Mouse (Mus musculus): ENCODE measurements around the gene Nfia. TPM values are rescaled to one million over a fixed set of nuclear protein-coding genes. Genes with fewer than 3 reads are reported as not detected.

The Nfia gene
- 10 to 100 TPM; 55.9 to 77.3 (median 71.0) TPM for total RNA-seq (2022)

DNA sequence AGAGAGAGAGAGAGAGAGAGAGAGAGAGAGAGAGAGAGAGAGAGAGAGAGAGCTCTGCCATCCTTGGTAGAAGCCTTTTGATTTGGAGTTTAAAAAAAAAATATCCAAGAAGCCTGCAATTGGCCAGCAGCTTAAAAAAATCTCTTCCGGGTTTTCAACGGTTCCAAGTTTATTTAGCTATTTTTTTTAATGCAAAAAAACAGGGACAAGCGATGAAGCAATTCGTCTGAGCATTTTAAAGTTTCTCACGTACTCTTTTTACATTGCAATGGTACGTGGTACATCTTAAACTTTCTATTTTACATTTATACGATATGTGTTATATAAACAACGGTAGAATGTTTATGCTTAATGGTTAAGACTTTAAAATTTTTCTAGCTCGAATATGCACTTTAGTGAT, at the start of gene Nfia:
TSS of gene Nfia (plus strand) at position 94 of the 400 bp plus-strand sequence.
- DNase-seq (ENCODE audit: low spot score in 2 of 2), result no peak

DNA sequence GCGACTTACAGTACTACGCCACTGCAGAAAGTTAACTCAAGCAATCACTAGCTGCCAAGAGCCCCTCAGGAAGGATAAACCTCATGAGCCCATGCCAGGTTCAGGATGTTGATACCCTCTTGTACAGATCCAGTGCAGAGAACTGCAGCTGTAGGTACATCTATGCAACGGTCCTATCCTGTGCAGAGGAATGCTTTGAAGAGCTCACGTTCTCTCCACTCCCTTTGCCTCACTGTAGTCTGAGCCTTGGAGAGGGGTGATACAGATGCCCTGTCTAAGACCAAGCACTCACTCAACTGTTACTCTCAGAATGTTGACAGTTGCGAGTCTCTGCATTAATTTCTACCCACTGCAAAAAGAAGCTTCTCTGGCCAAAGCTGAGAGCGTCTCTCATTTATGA, 49.2 kb upstream of the Nfia start:
- DNase-seq (ENCODE audit: low spot score in 2 of 2), result no peak

DNA sequence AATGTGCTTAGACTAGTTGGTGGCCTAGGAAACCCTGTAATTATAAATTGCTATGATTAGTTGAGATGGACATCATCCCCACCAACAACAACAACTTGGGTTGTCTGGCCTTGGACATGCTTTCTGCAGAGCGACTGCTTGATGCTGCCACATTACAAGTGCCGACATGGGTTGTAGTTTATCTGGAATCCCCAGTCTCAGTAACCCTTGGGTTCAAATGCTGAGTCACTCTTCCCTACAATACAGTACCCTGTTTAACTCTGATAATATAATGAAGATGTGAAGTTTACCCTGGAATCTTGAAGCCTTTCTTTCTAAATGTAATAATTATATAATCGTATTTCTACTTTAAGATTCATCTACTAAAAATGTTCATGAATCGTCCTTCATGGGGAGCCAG, 44.0 kb upstream of the Nfia start:
- DNase-seq (ENCODE audit: low spot score in 2 of 2), result no peak

GRCm38 (mm10) chr4:97729999-97730398, 42.5 kb upstream of the Nfia start:
- no peak for DNase-seq (ENCODE audit: low spot score in 2 of 2)

DNA sequence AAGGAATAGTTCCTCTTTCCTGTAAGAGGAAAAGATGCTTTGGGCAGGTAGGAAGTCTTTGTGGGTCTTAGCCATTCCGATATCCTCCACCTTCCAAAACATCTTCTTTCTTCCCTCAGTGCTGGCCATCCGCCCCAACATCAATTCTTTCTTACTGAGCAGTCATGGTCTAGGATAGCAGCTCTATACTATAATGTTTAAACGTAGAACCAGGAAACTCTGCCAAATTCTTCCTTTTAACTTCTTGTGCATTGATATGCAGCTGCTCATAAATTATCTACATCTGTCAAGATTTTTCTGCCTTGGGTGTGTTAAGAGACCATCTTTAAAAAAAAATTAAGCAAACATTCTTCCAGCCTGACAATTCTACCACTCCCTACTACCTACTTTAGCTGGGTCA, 42.1 kb upstream of the Nfia start:
- DNase-seq (ENCODE audit: low spot score in 2 of 2), result no peak

DNA sequence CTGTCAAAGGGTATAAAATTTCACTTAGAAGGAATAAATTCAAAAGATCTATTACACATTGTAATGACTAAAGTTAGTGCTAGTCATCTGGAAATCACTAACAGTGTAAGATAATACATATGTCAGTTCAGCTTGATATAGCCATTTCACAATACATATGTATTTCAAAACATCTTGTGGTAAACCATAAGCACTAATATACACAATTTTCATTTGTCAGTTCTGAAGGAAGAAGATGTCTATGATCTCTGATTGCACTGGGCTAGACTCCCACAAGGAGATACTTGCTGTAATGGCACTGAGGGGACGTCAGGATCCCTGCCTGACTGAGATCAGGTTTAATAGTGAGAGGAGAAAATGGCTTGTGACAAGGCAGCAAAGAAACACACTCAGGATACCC, 39.1 kb upstream of the Nfia start:
- DNase-seq (ENCODE audit: low spot score in 2 of 2), result no peak

- no peak for DNase-seq (ENCODE audit: low spot score in 2 of 2)
Observed at GRCm38 (mm10) chr4:97743932-97744331, 28.6 kb upstream of the Nfia start.

GRCm38 (mm10) chr4:97745296-97746105, 27.0 kb upstream of the Nfia start:
- peak; percentile 46 to 63 for DNase-seq (ENCODE audit: low spot score in 2 of 2)

GRCm38 (mm10) chr4:97746106-97746900, 26.2 kb upstream of the Nfia start:
- DNase-seq (ENCODE audit: low spot score in 2 of 2), result no peak

GRCm38 (mm10) chr4:97750401-97750800, 22.1 kb upstream of the Nfia start:
- no peak for DNase-seq (ENCODE audit: low spot score in 2 of 2)

- DNase-seq (ENCODE audit: low spot score in 2 of 2), result peak; percentile 73 to 76
Observed at GRCm38 (mm10) chr4:97751030-97751482, 21.5 kb upstream of the Nfia start.

GRCm38 (mm10) chr4:97751483-97752251, 20.9 kb upstream of the Nfia start:
- no peak for DNase-seq (ENCODE audit: low spot score in 2 of 2)

GRCm38 (mm10) chr4:97752276-97753010, 20.1 kb upstream of the Nfia start:
- DNase-seq (ENCODE audit: low spot score in 2 of 2), result no peak

DNA sequence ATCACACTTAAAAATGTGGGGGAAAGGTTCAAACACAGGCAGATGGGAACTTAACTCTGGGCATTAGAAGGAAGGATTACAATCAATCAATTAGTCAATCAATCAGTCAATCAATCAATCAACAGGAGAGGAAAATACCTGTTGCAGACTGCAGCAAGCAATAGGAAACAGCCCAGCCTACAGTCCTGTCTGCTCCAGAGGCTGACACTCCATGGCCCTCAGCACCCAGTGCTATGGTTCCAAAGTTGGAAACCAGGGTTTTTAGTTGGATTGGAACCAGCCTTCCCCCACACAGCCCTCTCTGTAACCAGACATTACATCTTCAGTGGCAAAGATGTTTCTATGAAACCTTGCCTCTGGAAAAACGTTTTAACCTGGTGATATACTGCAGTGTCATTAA, 19.0 kb upstream of the Nfia start:
- DNase-seq (ENCODE audit: low spot score in 2 of 2), result no peak

DNA sequence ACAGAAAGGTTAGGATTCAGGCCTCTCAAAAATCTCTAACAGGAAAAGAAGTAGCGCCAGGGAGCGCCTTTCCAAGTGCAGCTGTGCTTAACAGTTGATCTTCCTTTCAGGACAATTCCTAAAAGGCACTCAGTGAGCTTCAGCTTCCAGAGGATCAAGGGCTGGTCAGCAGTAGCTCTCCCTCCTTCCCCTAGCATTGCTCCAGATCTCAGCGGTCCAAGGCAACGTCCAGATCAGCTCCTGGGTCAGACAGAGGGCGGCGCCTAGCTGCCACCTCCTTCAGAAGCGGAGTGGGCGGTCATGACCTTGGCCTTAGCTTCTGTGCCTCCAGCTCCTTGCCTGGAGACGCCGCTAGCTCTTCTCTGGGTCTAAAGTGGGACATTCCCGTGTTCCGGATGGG, 18.3 kb upstream of the Nfia start:
- no peak for DNase-seq (ENCODE audit: low spot score in 2 of 2)

GRCm38 (mm10) chr4:97757207-97757977, 15.1 kb upstream of the Nfia start:
- peak in 1 of 2 experiments; percentile 46 for DNase-seq (ENCODE audit: low spot score in 2 of 2)

GRCm38 (mm10) chr4:97757978-97758461, 14.5 kb upstream of the Nfia start:
- no peak for DNase-seq (ENCODE audit: low spot score in 2 of 2)

- no peak for DNase-seq (ENCODE audit: low spot score in 2 of 2)
Observed at GRCm38 (mm10) chr4:97758661-97759060, 13.9 kb upstream of the Nfia start.

- DNase-seq (ENCODE audit: low spot score in 2 of 2), result no peak
Observed at GRCm38 (mm10) chr4:97764616-97765015, 7.9 kb upstream of the Nfia start.
